Mouse (Mus musculus): ENCODE results near the gene Spon1. TPM values are rescaled to one million over a fixed set of nuclear protein-coding genes. Genes with fewer than 3 reads are reported as not detected.

Gene Spon1
- total and polyA plus RNA-seq, 3 experiments = 8.3 to 11.8 (median 11.5) TPM

GRCm38 (mm10) chr7:113780286-113780685 is 14.5 kb downstream of the Spon1 start:
- no peaks in the 10 kb centered on the region for H3K27me3 ChIP-seq (ENCODE audit: control insufficient read depth, insufficient read depth, low read length)
- TF ChIP-seq POLR2A (IDR thresholded peaks at IDR 0.05; ENCODE audit: insufficient read depth, low read depth, low read length) (no peak), CTCF (IDR thresholded peaks at IDR 0.05) (no peak), EP300 (IDR thresholded peaks at IDR 0.05; ENCODE audit: insufficient read depth, low read depth, low read length) (no peak)
- no peak for DNase-seq
- H3K4me1 ChIP-seq (ENCODE audit: control insufficient read depth, insufficient read depth, low read length) = no peaks in the 10 kb centered on the region
- H3K36me3 ChIP-seq (ENCODE audit: control insufficient read depth, insufficient read depth, low read length) = no peaks in the 10 kb centered on the region
- H3K4me3 ChIP-seq = no peak overlapping the region
- intact Hi-C loops (cut with DNase I) = no loop called here
- WGBS = 82% methylated on average over 5 of the region's 5 CpGs
- H3K9ac ChIP-seq (ENCODE audit: low read depth, low read length) = no peak overlapping the region
- H3K27ac ChIP-seq = no peak overlapping the region
- no peaks in the 10 kb centered on the region for H3K79me2 ChIP-seq (replicated peaks; ENCODE audit: control insufficient read depth, insufficient read depth, low read length)

- 73% methylated on average over 5 of the region's 5 CpGs for WGBS
- H3K36me3 ChIP-seq (ENCODE audit: control insufficient read depth, insufficient read depth, low read length) = no peaks in the 10 kb centered on the region
- no peak overlapping the region for H3K9ac ChIP-seq (ENCODE audit: low read depth, low read length)
- no peak for TF ChIP-seq POLR2A (IDR thresholded peaks at IDR 0.05; ENCODE audit: insufficient read depth, low read depth, low read length)
- no peak for TF ChIP-seq EP300 (IDR thresholded peaks at IDR 0.05; ENCODE audit: insufficient read depth, low read depth, low read length)
- TF ChIP-seq CTCF (IDR thresholded peaks at IDR 0.05) = no peak
- H3K79me2 ChIP-seq (replicated peaks; ENCODE audit: control insufficient read depth, insufficient read depth, low read length) = no peaks in the 10 kb centered on the region
- DNase-seq = no peak
- intact Hi-C loops (cut with DNase I) = no loop called here
- no peak overlapping the region for H3K4me3 ChIP-seq
- H3K27ac ChIP-seq = no peak overlapping the region; the same call in 1 of the 2 replicates
- peaks cover 1% of the 10 kb centered on the region for H3K4me1 ChIP-seq (ENCODE audit: control insufficient read depth, insufficient read depth, low read length)
- no peaks in the 10 kb centered on the region for H3K27me3 ChIP-seq (ENCODE audit: control insufficient read depth, insufficient read depth, low read length)
Observed at GRCm38 (mm10) chr7:113791991-113792390, 26.2 kb downstream of the Spon1 start.

DNA sequence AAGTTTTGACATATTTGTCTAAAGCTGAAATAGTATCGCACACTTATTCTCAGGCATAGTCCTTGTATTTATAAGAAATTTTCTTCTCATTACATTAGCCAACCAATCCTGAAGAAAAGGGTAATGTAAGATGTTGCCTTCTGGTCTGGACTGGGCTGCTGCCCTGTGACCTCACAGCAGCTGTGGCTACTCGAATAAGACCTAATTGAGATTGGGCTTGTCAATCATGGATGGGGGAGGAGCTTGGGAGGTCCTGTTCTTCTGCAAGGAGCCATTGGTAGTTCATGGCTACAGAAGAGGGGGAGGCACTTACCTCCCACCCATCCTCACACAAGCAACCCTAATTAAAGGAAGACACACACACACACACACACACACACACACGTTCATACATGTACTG is 27.1 kb downstream of the Spon1 start:
- H3K36me3 ChIP-seq (ENCODE audit: control insufficient read depth, insufficient read depth, low read length) = no peaks in the 10 kb centered on the region
- intact Hi-C loops (cut with DNase I) = no loop called here
- H3K9ac ChIP-seq (ENCODE audit: low read depth, low read length) = no peak overlapping the region
- no peaks in the 10 kb centered on the region for H3K27me3 ChIP-seq (ENCODE audit: control insufficient read depth, insufficient read depth, low read length)
- 75% methylated on average over 3 of the region's 3 CpGs for WGBS
- no peaks in the 10 kb centered on the region for H3K79me2 ChIP-seq (replicated peaks; ENCODE audit: control insufficient read depth, insufficient read depth, low read length)
- H3K4me1 ChIP-seq (ENCODE audit: control insufficient read depth, insufficient read depth, low read length) = peaks cover 1% of the 10 kb centered on the region
- TF ChIP-seq POLR2A (IDR thresholded peaks at IDR 0.05; ENCODE audit: insufficient read depth, low read depth, low read length) (no peak), CTCF (IDR thresholded peaks at IDR 0.05) (no peak), EP300 (IDR thresholded peaks at IDR 0.05; ENCODE audit: insufficient read depth, low read depth, low read length) (no peak)
- no peak overlapping the region for H3K4me3 ChIP-seq
- DNase-seq = no peak
- no peak overlapping the region for H3K27ac ChIP-seq

DNA sequence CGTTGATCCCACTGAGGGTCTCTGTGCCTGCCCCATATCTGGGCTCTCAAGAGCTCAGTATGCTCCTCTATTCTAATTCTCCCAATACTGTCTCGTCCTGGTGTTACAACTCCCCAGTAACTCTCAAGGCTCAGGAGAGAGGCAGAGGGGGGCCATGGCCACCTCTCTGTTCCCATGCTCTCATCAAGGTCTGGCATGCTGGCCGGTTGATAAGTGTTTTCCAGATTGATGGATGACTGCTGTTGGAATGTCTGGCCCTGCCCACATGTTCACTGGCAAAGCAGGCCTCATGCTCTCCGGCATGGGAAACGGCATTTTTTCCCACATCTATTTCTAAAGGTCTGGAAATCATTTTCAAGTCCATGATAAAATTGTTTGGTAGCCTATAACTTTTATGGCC is 29.4 kb downstream of the Spon1 start:
- peak in 1 of 2 experiments; percentile 23 for DNase-seq
- Histone ChIP-seq H3K9ac (ENCODE audit: low read depth, low read length) (no peak overlapping the region), H3K27ac (no peak overlapping the region), H3K79me2 (replicated peaks; ENCODE audit: control insufficient read depth, insufficient read depth, low read length) (no peaks in the 10 kb centered on the region), H3K27me3 (ENCODE audit: control insufficient read depth, insufficient read depth, low read length) (no peaks in the 10 kb centered on the region), H3K36me3 (ENCODE audit: control insufficient read depth, insufficient read depth, low read length) (no peaks in the 10 kb centered on the region), H3K4me3 (no peak overlapping the region), H3K4me1 (ENCODE audit: control insufficient read depth, insufficient read depth, low read length) (peaks cover 1% of the 10 kb centered on the region)
- intact Hi-C loops (cut with DNase I) = no loop called here
- WGBS = 42% methylated on average over 5 of the region's 5 CpGs
- no peak for TF ChIP-seq EP300 (IDR thresholded peaks at IDR 0.05; ENCODE audit: insufficient read depth, low read depth, low read length)
- no peak for TF ChIP-seq CTCF (IDR thresholded peaks at IDR 0.05)
- no peak for TF ChIP-seq POLR2A (IDR thresholded peaks at IDR 0.05; ENCODE audit: insufficient read depth, low read depth, low read length)

DNA sequence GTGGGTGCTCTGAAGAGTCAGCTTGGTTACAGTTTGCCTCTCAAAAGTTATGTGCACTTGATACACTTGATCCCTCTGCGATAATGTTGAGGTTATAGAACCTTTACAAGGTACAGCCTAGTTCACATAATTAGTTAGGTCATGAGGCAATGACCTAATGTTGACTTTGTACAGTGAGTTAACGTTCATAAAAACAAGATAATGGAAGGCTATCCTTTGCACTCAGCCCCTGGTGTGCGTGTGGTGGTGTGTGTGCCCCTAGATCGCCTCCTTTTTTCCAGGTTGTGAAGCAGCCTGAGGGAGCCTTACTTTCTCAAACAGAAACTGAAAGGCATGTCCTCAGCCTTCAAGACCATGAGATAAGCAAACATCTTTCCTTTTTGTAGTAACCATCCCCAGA is 31.3 kb downstream of the Spon1 start:
- no peak overlapping the region for H3K9ac ChIP-seq (ENCODE audit: low read depth, low read length)
- no peak overlapping the region for H3K27ac ChIP-seq
- intact Hi-C loops (cut with DNase I) = no loop called here
- no peak overlapping the region for H3K4me3 ChIP-seq
- H3K4me1 ChIP-seq (ENCODE audit: control insufficient read depth, insufficient read depth, low read length) = peaks cover 1% of the 10 kb centered on the region
- WGBS = 82% methylated on average over 4 of the region's 4 CpGs
- H3K36me3 ChIP-seq (ENCODE audit: control insufficient read depth, insufficient read depth, low read length) = no peaks in the 10 kb centered on the region
- TF ChIP-seq EP300 (IDR thresholded peaks at IDR 0.05; ENCODE audit: insufficient read depth, low read depth, low read length) = no peak
- no peak for DNase-seq
- no peaks in the 10 kb centered on the region for H3K79me2 ChIP-seq (replicated peaks; ENCODE audit: control insufficient read depth, insufficient read depth, low read length)
- H3K27me3 ChIP-seq (ENCODE audit: control insufficient read depth, insufficient read depth, low read length) = no peaks in the 10 kb centered on the region

DNA sequence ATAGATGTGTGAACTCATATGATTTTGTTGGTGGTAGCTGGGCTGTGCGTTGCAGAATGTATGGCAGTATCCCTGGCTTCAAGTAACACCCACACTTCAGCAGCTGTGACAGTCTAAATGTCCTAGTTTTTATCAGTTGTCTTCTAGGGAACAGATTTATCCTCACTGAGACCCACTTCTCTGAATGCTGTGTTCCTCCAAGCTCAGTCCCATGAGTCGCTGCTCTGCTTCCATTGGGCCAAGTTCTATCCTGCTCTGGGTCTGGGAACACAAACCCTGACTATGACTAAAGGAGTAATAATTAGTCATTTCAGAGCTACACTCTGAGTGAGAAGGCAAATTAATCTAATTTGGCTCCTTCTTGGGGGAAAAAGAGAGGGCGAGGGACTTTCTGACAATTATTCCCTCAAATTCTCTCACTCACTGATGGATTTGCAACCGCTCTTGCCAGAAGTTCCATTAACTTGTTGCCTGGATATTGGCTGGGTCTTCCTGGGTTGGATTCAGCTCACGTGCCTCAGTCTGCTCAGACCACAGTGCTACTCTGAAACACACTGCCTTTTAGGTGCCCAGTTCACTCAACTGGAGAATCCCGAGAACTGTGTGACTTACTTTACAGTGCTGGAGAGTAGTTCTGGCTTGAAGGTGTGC is 32.9 kb downstream of the Spon1 start:
- DNase-seq = no peak
- H3K9ac ChIP-seq (ENCODE audit: low read depth, low read length) = no peak overlapping the region
- H3K27ac ChIP-seq = no peak overlapping the region
- no peaks in the 10 kb centered on the region for H3K79me2 ChIP-seq (replicated peaks; ENCODE audit: control insufficient read depth, insufficient read depth, low read length)
- no peak overlapping the region for H3K4me3 ChIP-seq
- WGBS = 86% methylated on average over 6 of the region's 6 CpGs
- H3K4me1 ChIP-seq (ENCODE audit: control insufficient read depth, insufficient read depth, low read length) = no peaks in the 10 kb centered on the region; the same call in 1 of the 2 replicates
- H3K36me3 ChIP-seq (ENCODE audit: control insufficient read depth, insufficient read depth, low read length) = no peaks in the 10 kb centered on the region
- H3K27me3 ChIP-seq (ENCODE audit: control insufficient read depth, insufficient read depth, low read length) = no peaks in the 10 kb centered on the region
- intact Hi-C loops (cut with DNase I) = no loop called here
- TF ChIP-seq POLR2A (IDR thresholded peaks at IDR 0.05; ENCODE audit: insufficient read depth, low read depth, low read length) = no peak
- TF ChIP-seq CTCF (IDR thresholded peaks at IDR 0.05) = no peak
- TF ChIP-seq EP300 (IDR thresholded peaks at IDR 0.05; ENCODE audit: insufficient read depth, low read depth, low read length) = no peak

Measured in heart, adult 2 months (tissue).